Mouse (Mus musculus) adrenal gland, postnatal 25 days (tissue): ENCODE data around the gene Chrng. TPM values are rescaled to one million over a fixed set of nuclear protein-coding genes. Genes with fewer than 3 reads are reported as not detected.

ENCODE experiments used
- DNase-seq: peaks from one replicate; pipeline ENCODE4 v3.0.0; 2021; ENCODE audit warnings: mixed read lengths
- long read RNA-seq: library from polyadenylated mRNA; stranded (forward); transcript quantifications from one replicate; pipeline ENCODE4 v2.0.0, GENCODE M21; 2021
- total RNA-seq: library from RNA; stranded (reverse); gene quantifications from 2 replicates; pipeline ENCODE4 v1.2.3, GENCODE M21; 2021

Chrng gene
- not detected in 2 replicates for total RNA-seq
- long read RNA-seq: 0 reads

DNA sequence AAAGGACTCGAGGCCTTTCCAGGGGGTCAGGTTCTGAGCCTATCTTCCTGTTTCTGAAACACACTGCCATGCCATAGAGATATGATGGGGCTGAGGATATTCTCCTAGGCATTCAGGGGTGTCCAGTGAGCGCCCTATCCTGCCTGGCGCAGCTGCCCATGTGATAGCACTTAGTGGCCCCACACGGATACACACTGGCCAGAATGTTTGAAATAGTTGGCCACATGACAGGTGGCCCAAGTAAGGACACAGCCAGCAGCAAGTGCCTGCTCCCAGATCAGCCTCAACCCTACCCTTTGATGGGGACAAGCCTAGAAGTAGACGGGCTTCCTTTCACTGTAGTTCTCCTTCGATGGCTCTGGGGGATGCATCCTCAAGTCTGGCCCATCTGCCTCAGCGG, at the start of gene Chrng:
Gene Chrng, plus strand, starts transcription at position 193 of the 400 bp plus-strand sequence.
- no peak for DNase-seq

DNA sequence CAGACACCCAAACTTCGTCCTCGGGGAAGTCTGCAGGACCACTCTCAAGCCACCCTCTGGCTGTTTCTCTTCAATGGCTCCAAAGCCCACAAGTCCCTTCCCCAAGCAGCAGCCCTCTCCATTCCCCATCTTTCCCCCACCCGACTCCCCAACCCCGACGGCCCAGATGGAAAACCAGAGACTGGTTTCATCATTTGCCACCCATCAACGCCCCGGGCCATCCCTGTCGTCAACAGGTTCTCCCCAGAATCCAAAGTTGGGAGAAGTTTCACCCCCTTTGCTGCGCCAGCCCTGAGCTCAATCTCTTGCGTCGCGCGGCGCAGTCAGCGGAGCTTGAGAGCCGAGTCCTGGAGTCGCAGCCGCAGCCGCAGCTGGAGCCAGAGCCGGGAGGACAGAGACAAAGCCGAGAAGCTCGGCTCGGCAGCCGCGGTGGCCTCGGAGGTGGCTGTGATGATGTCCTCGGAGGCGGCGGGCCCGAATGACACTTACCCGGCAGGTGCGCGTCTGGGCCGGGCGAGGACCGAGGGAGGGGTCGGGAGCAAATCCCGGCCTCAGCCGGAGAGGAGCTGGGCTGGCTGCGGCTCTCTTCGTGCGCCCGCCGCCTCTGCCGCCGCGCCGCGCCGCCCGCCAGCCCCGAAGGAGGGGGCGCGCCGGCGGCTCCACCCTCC, 48.8 kb upstream of the Chrng start:
- peak; percentile 26 for DNase-seq

- no peak for DNase-seq
Observed at GRCm38 (mm10) chr1:87156199-87156587, 48.3 kb upstream of the Chrng start, which contains the start of gene Ecel1. Ecel1 (minus strand) TSS chr1:87156521.

GRCm38 (mm10) chr1:87159396-87159795, 45.1 kb upstream of the Chrng start:
- no peak for DNase-seq

GRCm38 (mm10) chr1:87164164-87164795, 40.2 kb upstream of the Chrng start:
- no peak for DNase-seq

DNA sequence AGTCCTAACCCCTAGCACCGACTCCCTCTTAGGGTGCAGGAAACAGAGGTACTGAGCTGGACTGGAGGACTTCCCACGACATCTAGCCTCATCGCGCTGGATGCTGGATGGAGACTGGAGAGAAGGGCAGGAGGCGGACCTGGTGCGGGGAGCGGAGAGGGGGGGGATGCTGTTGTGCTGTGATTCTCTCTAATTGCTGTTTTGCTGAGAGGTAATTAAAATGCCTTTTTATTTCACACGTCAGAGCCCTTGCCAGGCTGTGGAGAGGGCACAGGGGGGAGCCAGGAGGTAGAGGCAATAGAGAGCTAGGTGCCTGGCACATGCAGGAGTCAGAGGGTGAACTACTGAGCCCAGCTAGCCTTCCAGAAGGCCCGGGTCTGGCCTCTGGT, 39.7 kb upstream of the Chrng start:
- no peak for DNase-seq

GRCm38 (mm10) chr1:87170458-87170857, 34.0 kb upstream of the Chrng start:
- DNase-seq: no peak

GRCm38 (mm10) chr1:87171312-87171711, 33.1 kb upstream of the Chrng start:
- no peak for DNase-seq

DNA sequence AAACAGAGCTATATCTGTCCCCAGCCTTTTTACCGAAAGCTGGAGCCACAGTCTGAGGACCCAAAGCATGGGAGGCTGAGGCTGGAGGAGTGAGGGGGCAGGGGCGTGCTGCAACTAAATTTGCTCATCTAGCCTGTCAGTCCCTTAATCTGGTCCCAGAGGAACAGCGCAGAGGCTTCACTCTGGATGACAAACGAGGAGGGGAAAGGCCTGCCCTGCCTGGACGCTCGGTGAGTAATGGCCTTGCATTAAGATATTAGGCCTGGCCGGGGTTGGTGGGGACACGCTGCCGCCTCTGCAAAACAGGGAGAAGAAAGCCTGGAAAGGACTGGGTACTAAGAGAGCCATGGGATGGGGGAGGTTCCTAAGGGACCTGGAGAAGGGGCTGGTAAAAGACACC, 32.1 kb upstream of the Chrng start:
- peak; percentile 47 for DNase-seq

GRCm38 (mm10) chr1:87174006-87174955, 30.2 kb upstream of the Chrng start:
- DNase-seq: peak; percentile 72

- DNase-seq: peak; percentile 31
Observed at GRCm38 (mm10) chr1:87175852-87176292, 28.6 kb upstream of the Chrng start.

DNA sequence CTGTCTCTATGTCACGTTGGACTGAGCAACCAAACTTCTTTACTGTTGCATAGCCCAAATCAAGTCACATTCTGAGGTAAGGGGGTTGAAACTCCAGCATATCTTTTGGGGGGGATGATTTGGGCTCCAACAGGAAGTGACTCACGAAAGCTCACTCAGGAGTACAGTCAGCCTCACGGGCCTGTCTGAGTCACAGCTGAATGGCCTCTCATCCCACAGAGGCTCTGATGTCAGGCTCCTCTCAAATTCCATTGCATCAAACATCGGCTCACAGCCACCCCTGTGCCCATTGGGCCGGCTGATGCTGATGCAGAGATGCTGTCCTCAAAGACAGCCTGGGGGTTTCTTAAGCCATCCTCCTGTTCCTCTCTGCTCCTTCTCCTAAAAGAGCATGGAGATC, 23.6 kb upstream of the Chrng start:
- DNase-seq: peak; percentile 55

DNA sequence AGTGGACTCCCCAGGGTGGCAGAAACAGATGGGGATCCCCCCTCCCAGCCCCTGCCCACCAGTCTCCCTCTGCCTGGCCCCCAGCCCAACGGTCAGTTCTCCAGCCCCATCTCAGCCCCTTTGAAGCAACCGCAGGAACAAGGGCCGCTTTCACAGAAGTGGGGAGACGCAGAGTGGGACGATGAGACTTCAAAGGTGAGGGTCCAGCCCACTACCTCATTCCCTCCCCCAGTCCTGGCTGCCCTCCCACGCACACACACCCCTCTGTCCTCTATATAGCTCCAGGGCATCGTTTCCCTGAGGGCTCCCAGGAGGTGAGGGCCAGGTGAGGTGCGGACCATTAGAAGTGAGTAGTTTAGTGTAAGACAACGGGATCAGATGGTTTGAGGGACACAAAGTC, 21.4 kb upstream of the Chrng start, which contains the start of gene Prss56:
Gene Prss56, plus strand, starts transcription at position 301 of the 400 bp plus-strand sequence.
- DNase-seq: no peak

- DNase-seq: no peak
Observed at GRCm38 (mm10) chr1:87183998-87184750, 20.3 kb upstream of the Chrng start.

DNA sequence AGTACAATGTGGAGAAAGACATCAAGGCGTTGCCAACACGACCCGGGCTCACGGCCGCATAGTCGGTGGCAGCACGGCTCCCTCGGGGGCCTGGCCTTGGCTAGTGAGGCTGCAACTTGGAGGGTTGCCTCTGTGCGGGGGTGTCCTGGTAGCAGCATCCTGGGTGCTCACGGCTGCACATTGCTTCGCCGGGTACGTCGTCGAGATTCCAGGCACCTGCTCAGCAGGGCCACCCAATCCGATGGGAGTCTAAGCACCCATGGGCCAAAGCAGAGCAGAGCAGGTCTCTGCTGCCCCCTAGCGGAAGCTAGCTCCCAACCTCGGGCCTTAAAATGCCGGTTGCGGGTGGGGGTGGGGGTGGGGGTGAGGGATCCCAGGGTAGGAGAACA, 19.7 kb upstream of the Chrng start:
- DNase-seq: peak; percentile 82

- DNase-seq: no peak
Observed at GRCm38 (mm10) chr1:87185526-87185925, 18.9 kb upstream of the Chrng start.

DNA sequence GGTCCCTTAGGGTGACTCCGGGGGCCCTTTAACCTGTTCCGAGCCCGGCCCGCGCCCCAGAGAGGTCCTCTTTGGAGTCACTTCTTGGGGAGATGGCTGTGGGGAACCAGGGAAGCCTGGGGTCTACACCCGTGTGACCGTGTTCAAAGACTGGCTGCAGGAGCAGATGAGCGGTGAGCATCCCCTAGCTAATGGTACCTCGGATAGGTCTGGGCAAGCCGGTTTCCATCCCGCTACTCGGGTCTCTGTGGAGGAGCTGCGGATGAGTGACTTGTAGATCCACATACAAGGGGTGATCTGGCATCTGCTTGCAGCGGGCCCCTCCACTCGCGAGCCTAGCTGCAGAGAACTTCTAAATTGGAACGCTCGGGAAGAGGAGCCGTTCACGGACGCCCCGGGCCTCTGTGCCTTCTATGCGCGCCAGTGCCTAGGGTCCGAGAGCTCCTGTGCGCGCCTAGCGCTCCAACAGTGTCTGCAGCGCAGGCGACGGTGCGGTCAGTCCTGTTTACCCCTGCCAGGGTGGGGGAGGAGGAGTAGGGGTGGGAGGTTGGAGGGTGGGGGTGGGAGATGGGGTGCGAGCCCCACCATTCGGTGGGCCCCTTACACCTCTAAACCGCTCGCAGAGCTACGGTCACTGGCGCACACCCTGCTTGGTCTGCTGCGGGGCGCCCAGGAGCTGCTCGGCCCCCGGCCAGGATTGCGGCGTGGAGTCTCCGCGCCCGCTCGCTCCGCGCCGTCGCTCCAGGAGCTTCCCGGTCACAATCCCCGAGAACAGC, 18.0 kb upstream of the Chrng start:
- DNase-seq: no peak

- peak; percentile 82 for DNase-seq
Observed at GRCm38 (mm10) chr1:87187037-87187355, 17.5 kb upstream of the Chrng start.

GRCm38 (mm10) chr1:87190429-87190828, 14.0 kb upstream of the Chrng start, which contains the start of gene Chrnd:
Chrnd (plus strand) TSS chr1:87190607.
- DNase-seq: no peak

GRCm38 (mm10) chr1:87197296-87197695, 7.2 kb upstream of the Chrng start:
- no peak for DNase-seq
